Mouse (Mus musculus) granulocyte monocyte progenitor cell, adult 5-6 weeks (primary cell): ENCODE data around the gene Tex13c3. TPM values are rescaled to one million over a fixed set of nuclear protein-coding genes. Genes with fewer than 3 reads are reported as not detected.
"Not testable (repeated sequence)": the region's sequence is repeated elsewhere in the genome, so short reads cannot be mapped to it uniquely, and the experiment has no call there.

Source experiments
- ATAC-seq: replicated peaks from 2 replicates; pipeline ENCODE4 v1.8.0; 2016; ENCODE audit warnings: mild to moderate bottlenecking, moderate TSS enrichment, inconsistent platforms; ENCODE audit not compliant: poor library complexity, severe bottlenecking
- total RNA-seq, 2 experiments: library from RNA; stranded (forward) in 1 of 2; stranded (reverse) in 1 of 2; fragments of 200-712, 200-1000 nt in 1 of 2; fragments of >200 nt in 1 of 2; fragmentation: Nextera tagmentation in 1 of 2; gene quantifications; 2 replicates each; pipeline ENCODE4 v1.2.3; 2014 to 2017

Tex13c3 gene
- total RNA-seq (2014; fragmentation: Nextera tagmentation) = not detected in 2 replicates
- not detected in 2 replicates for total RNA-seq (2017)

GRCm38 (mm10) chrX:19481219-19481618 lies at the start of gene Tex13c3:
TSS of gene Tex13c3 (minus strand) at chrX:19481319.
- not testable (repeated sequence) for ATAC-seq

- ATAC-seq = no peak
Observed at GRCm38 (mm10) chrX:19489731-19490130, 8.6 kb upstream of the Tex13c3 start.
